Mouse (Mus musculus) hindbrain, embryonic 16.5 days (tissue): ENCODE data around the gene Trmt112. TPM values are rescaled to one million over a fixed set of nuclear protein-coding genes. Genes with fewer than 3 reads are reported as not detected.
"Not testable (repeated sequence)": the region's sequence is repeated elsewhere in the genome, so short reads cannot be mapped to it uniquely, and the experiment has no call there.

Experiments
- ATAC-seq: fragments of 200-750 bp; cut with Nextera tagmentation; 2 replicates; pipeline ENCODE4 v1.8.0; 2017; ENCODE audit warnings: moderate TSS enrichment, moderate library complexity
- H3K27ac ChIP-seq: fragments of 300-500 bp; sonication (generic); 2 replicates; pipeline ENCODE4 v1.5.1; 2014; ENCODE audit warnings: low read depth, mild to moderate bottlenecking, control low read depth, low read length, moderate library complexity
- H3K27me3 ChIP-seq: fragments of 300-500 bp; sonication (generic); replicated peaks from 2 replicates; pipeline ENCODE4 v1.6.1; 2014; ENCODE audit warnings: low read length; ENCODE audit not compliant: control insufficient read depth, insufficient read depth
- H3K36me3 ChIP-seq: fragments of 300-500 bp; sonication (generic); 2 replicates; pipeline ENCODE4 v1.6.1; 2014; ENCODE audit warnings: mild to moderate bottlenecking, low read length, moderate library complexity, mixed read lengths; ENCODE audit not compliant: control insufficient read depth, insufficient read depth
- H3K4me1 ChIP-seq: fragments of 300-500 bp; sonication (generic); 2 replicates; pipeline ENCODE4 v1.6.1; 2014; ENCODE audit warnings: low read depth, low read length; ENCODE audit not compliant: control insufficient read depth, insufficient read depth
- H3K4me2 ChIP-seq: fragments of 300-500 bp; sonication (generic); 2 replicates; pipeline ENCODE4 v1.6.1; 2014; ENCODE audit warnings: mild to moderate bottlenecking, low read length, control low read depth, moderate library complexity
- H3K4me3 ChIP-seq: fragments of 300-500 bp; sonication (generic); 2 replicates; pipeline ENCODE4 v1.5.1; 2014; ENCODE audit warnings: mild to moderate bottlenecking, low read length, control low read depth, moderate library complexity
- H3K9ac ChIP-seq: fragments of 300-500 bp; sonication (generic); 2 replicates; pipeline ENCODE4 v1.6.1; 2014; ENCODE audit warnings: low read depth, mild to moderate bottlenecking, control low read depth, low read length, moderate library complexity
- H3K9me3 ChIP-seq: fragments of 300-500 bp; sonication (generic); 2 replicates; pipeline ENCODE4 v1.6.1; 2014; ENCODE audit warnings: mild to moderate bottlenecking, low read length, moderate library complexity; ENCODE audit not compliant: control insufficient read depth
- WGBS: fragments of 180-500 bp; shearing (Covaris S2); extraction: QIAGEN DNeasy Blood & Tissue Kit; methylation state at CpG from one replicate; pipeline ENCODE4 v1.1.7; 2014; 5-methylcytosine and 5-hydroxymethylcytosine counted together
- polyA plus RNA-seq: library from polyadenylated mRNA; unstranded; fragments of >200 nt; fragmentation: Nextera tagmentation; extraction: Ambion mirVana; gene quantifications from 2 replicates; pipeline ENCODE4 v1.2.1, GENCODE M21; 2015

Trmt112 gene
- polyA plus RNA-seq, 1 experiment from 2014 or later: 101 TPM

- Histone ChIP-seq H3K4me3 (no peak overlapping the region), H3K9ac (no peak overlapping the region), H3K4me1 (no peaks in the 10 kb centered on the region), H3K27me3 (no peaks in the 10 kb centered on the region), H3K27ac (no peak overlapping the region), H3K4me2 (no peak overlapping the region), H3K36me3 (no peaks in the 10 kb centered on the region), H3K9me3 (peaks cover 10% of the 10 kb centered on the region)
- ATAC-seq: no peak
Measured at GRCm38 (mm10) chr19:6876799-6877198, 32.7 kb upstream of the Trmt112 start.

- Histone ChIP-seq H3K9me3 (peaks cover 10% of the 10 kb centered on the region), H3K36me3 (no peaks in the 10 kb centered on the region), H3K27ac (no peak overlapping the region), H3K27me3 (no peaks in the 10 kb centered on the region), H3K9ac (no peak overlapping the region), H3K4me2 (no peak overlapping the region), H3K4me3 (no peak overlapping the region), H3K4me1 (no peaks in the 10 kb centered on the region)
- 84% methylated on average over 4 of the region's 4 CpGs for WGBS
- ATAC-seq: no peak
Measured at GRCm38 (mm10) chr19:6877965-6878364, 31.5 kb upstream of the Trmt112 start.

GRCm38 (mm10) chr19:6892512-6892911 lies 17.0 kb upstream of the Trmt112 start:
- Histone ChIP-seq H3K9me3 (no peaks in the 10 kb centered on the region), H3K27ac (no peak overlapping the region), H3K4me2 (no peak overlapping the region), H3K27me3 (no peaks in the 10 kb centered on the region), H3K4me3 (no peak overlapping the region), H3K4me1 (no peaks in the 10 kb centered on the region), H3K9ac (no peak overlapping the region), H3K36me3 (no peaks in the 10 kb centered on the region)
- WGBS: 68% methylated on average over 4 of the region's 4 CpGs
- ATAC-seq: no peak

GRCm38 (mm10) chr19:6893731-6894451 lies 15.6 kb upstream of the Trmt112 start:
- no peak overlapping the region for H3K27ac ChIP-seq
- ATAC-seq: no peak
- 94% methylated on average over 14 of the region's 14 CpGs for WGBS
- H3K9me3 ChIP-seq: no peaks in the 10 kb centered on the region
- H3K36me3 ChIP-seq: no peaks in the 10 kb centered on the region
- H3K4me3 ChIP-seq: no peak overlapping the region
- no peaks in the 10 kb centered on the region for H3K27me3 ChIP-seq
- H3K4me2 ChIP-seq: no peak overlapping the region
- no peak overlapping the region for H3K9ac ChIP-seq
- no peaks in the 10 kb centered on the region for H3K4me1 ChIP-seq

GRCm38 (mm10) chr19:6895608-6896305 lies 13.7 kb upstream of the Trmt112 start:
- not testable (repeated sequence) for H3K27ac ChIP-seq, H3K36me3 ChIP-seq, ATAC-seq, H3K4me3 ChIP-seq, H3K4me2 ChIP-seq, H3K9me3 ChIP-seq, H3K9ac ChIP-seq, H3K27me3 ChIP-seq, H3K4me1 ChIP-seq
- 94% methylated on average over 18 of the region's 18 CpGs for WGBS

DNA sequence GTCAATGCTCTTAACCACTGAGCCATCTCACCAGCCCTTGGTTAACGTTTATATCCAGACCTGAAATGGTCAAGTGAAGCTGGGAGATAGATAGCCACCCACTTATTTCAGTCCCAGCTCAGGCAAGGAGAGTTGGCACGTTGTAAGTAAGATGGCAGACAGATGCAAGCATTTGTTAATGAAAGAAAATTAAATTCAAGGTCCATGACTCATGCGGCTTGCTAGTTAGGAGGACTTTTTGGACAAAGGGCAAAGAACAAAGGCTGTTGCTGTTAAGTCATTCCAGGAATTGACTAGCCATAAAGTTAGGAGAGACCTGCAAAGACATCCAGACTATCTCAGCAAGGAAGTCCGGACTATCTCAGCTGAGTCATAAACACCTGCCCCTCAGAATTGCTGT lies 9.9 kb upstream of the Trmt112 start:
- Histone ChIP-seq H3K9me3 (no peaks in the 10 kb centered on the region), H3K4me3 (no peak overlapping the region), H3K9ac (no peak overlapping the region), H3K27me3 (no peaks in the 10 kb centered on the region), H3K36me3 (no peaks in the 10 kb centered on the region), H3K4me1 (no peaks in the 10 kb centered on the region), H3K4me2 (no peak overlapping the region), H3K27ac (no peak overlapping the region)
- WGBS: 86% methylated on average over 4 of the region's 4 CpGs
- ATAC-seq: no peak

DNA sequence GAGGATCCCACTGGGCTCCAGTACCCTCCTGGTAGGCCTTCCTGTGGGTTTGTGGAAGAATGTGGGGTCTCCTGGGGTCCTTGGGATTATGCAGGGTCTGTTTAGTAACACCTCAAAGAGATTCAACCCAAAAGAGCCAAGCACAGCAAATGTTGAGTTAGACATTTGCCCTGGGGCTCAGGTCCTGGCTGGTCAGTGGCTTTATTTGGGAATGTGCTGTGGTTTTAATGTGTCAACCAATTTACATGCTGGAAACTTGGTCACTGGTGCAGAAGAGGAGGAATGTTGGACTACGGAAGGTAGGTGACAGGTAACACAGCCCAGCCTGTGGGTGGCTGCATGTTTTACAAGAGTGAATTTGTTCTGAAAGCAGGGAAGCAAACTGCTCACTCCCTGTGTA lies 6.5 kb upstream of the Trmt112 start:
- H3K27ac ChIP-seq: no peak overlapping the region
- H3K9ac ChIP-seq: no peak overlapping the region
- no peaks in the 10 kb centered on the region for H3K9me3 ChIP-seq
- WGBS: 97% methylated on average over 1 of the region's 1 CpGs
- H3K36me3 ChIP-seq: peaks cover 19% of the 10 kb centered on the region
- H3K4me2 ChIP-seq: no peak overlapping the region
- ATAC-seq: no peak
- H3K4me1 ChIP-seq: peaks cover 10% of the 10 kb centered on the region
- H3K4me3 ChIP-seq: no peak overlapping the region
- H3K27me3 ChIP-seq: no peaks in the 10 kb centered on the region

GRCm38 (mm10) chr19:6904846-6905245 lies 4.7 kb upstream of the Trmt112 start:
- no peak overlapping the region for H3K4me2 ChIP-seq
- no peaks in the 10 kb centered on the region for H3K27me3 ChIP-seq
- no peak overlapping the region for H3K4me3 ChIP-seq
- WGBS: 85% methylated on average over 2 of the region's 2 CpGs
- no peaks in the 10 kb centered on the region for H3K9me3 ChIP-seq
- H3K4me1 ChIP-seq: peaks cover 20% of the 10 kb centered on the region
- ATAC-seq: no peak
- peaks cover 19% of the 10 kb centered on the region for H3K36me3 ChIP-seq
- H3K27ac ChIP-seq: no peak overlapping the region
- no peak overlapping the region for H3K9ac ChIP-seq

DNA sequence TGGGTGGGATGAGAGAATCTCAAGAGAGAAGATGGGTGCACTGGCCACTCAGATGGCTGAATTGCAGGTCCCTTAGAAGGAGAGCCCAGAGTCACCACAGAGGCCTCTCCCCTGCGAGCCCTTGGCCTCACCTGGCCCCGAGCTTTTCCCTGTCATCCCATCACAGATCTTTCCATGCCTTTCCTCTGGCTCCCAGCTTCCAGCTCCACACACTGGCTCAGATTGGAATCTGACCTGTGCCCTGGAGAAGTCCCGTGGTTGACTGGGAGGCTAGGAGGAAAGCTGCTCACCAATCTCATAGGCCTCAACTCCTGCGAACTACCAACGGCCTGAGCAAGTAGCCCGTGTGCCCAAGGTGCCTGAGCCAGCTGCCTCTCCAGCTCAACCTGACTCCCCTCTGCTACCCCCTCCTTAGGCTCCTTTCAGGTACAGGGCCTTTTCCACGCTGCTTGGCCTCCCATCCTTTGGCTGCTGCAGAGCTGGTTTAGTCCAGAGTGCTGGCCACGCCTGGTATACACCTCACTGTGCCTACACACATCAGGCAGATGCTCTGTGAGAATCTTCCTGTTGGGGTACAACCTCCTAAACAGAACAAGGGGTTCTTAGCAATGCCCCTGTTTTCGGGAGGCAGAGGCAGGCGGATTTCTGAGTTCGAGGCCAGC lies 3.9 kb upstream of the Trmt112 start:
- ATAC-seq: no peak
- H3K9ac ChIP-seq: no peak overlapping the region

More for the DNA sequence above, 3.9 kb upstream of the Trmt112 start:
- Histone ChIP-seq H3K27ac (no peak overlapping the region), H3K4me2 (no peak overlapping the region), H3K4me1 (peaks cover 20% of the 10 kb centered on the region), H3K4me3 (no peak overlapping the region), H3K36me3 (peaks cover 19% of the 10 kb centered on the region), H3K9me3 (no peaks in the 10 kb centered on the region), H3K27me3 (no peaks in the 10 kb centered on the region)
- WGBS: 93% methylated on average over 11 of the region's 11 CpGs
